Mouse (Mus musculus): ENCODE data around the gene Ahsa2. TPM values are rescaled to one million over a fixed set of nuclear protein-coding genes. Genes with fewer than 3 reads are reported as not detected.
"Not testable (repeated sequence)": the region's sequence is repeated elsewhere in the genome, so short reads cannot be mapped to it uniquely, and the experiment has no call there.

Gene Ahsa2
- polyA plus RNA-seq (2012; rRNA removed): 32.7 and 36.9 TPM in 2 replicates

DNA sequence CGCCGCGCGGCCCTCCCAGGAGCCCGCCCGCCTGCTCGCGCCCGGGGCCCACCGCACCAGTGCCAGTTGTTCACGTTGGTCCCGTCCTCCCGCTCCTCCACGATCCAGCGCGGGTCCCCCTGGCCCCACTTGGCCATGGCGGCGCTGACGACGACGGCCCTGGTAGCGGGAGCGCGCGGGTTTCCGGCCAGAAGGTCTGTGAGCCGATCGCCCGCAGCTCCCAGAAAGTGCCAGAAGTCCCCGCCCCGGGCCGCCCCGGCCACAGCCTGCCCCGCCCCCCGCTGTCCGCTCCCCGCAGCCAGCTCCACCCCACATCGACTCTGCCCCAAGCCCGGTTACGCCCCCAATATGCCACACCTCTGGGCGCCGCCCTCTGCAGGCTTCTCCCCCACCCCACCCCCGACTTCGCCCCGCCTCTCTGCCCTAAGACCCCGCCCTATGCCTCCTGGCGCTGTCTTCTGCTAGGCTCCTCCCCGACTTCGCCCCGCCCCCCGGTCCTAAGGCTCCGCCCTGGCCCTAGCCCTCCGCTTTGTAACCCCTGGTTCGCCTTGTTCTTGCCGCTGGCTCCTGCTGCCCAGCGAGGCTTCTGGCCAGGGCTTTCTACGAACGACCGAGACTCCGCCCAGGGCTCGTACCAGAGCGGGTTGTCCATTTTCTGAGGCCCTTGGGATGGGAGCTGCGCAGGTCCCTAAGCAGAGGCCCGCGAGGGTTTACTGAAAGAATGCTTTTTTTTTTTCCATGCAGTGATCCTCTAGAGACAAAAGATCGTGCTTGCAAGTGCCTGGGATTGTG lies at the start of gene Ahsa2:
Gene Ahsa2, minus strand, starts transcription at position 313 of the 792 bp plus-strand sequence.
- H3K4me1 ChIP-seq (ENCODE audit: control insufficient read depth, insufficient read depth, low read length): peaks cover 11% of the 10 kb centered on the region; the same call in 1 of the 2 replicates
- 1% methylated on average over 63 of the region's 66 CpGs for WGBS
- peak; percentile 91 to 93 for DNase-seq
- no peaks in the 10 kb centered on the region for H3K27me3 ChIP-seq (ENCODE audit: control insufficient read depth, insufficient read depth, low read length)
- peak within 1 kb of the TSS; percentile 55 for H3K4me3 ChIP-seq (replicated peaks; ENCODE audit: insufficient read depth, low read depth, low read length)
- TF ChIP-seq POLR2A (IDR thresholded peaks at IDR 0.05; ENCODE audit: borderline replicate concordance, insufficient read depth, low read length) (peak; percentile 42; the same call in 1 of the 2 replicates), CTCF (IDR thresholded peaks at IDR 0.05; ENCODE audit: borderline replicate concordance, insufficient read depth, low read depth, low read length) (no peak)
- peak within 1 kb of the TSS; percentile 69 for H3K27ac ChIP-seq (ENCODE audit: insufficient read depth, low read length)

DNA sequence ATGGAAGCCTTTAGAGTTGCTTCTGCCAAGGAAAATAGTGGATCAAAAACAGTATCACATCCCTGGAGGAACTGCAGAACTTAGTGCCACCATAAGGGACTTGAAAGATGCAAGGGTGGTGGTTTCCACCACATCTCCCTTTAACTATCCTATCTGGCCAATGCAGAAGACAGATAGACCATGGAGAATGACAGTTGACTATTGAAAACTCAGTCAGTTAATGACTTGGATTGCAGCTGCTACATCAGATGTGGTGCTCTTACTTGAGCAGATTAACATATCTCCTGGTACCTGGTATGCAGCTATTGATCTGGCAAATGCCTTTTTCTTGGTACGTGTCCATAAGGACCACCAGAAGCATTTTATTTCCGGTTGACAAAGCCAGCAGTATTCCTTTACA lies 39.6 kb upstream of the Ahsa2 start:
- no peak for DNase-seq
- WGBS: 86% methylated on average over 2 of the region's 2 CpGs
- H3K27ac ChIP-seq (ENCODE audit: insufficient read depth, low read length): no peak overlapping the region
- no peaks in the 10 kb centered on the region for H3K4me1 ChIP-seq (ENCODE audit: control insufficient read depth, insufficient read depth, low read length)
- H3K27me3 ChIP-seq (ENCODE audit: control insufficient read depth, insufficient read depth, low read length): no peaks in the 10 kb centered on the region
- TF ChIP-seq POLR2A (IDR thresholded peaks at IDR 0.05; ENCODE audit: borderline replicate concordance, insufficient read depth, low read length): no peak
- no peak for TF ChIP-seq CTCF (IDR thresholded peaks at IDR 0.05; ENCODE audit: borderline replicate concordance, insufficient read depth, low read depth, low read length)
- no peak overlapping the region for H3K4me3 ChIP-seq (replicated peaks; ENCODE audit: insufficient read depth, low read depth, low read length)

DNA sequence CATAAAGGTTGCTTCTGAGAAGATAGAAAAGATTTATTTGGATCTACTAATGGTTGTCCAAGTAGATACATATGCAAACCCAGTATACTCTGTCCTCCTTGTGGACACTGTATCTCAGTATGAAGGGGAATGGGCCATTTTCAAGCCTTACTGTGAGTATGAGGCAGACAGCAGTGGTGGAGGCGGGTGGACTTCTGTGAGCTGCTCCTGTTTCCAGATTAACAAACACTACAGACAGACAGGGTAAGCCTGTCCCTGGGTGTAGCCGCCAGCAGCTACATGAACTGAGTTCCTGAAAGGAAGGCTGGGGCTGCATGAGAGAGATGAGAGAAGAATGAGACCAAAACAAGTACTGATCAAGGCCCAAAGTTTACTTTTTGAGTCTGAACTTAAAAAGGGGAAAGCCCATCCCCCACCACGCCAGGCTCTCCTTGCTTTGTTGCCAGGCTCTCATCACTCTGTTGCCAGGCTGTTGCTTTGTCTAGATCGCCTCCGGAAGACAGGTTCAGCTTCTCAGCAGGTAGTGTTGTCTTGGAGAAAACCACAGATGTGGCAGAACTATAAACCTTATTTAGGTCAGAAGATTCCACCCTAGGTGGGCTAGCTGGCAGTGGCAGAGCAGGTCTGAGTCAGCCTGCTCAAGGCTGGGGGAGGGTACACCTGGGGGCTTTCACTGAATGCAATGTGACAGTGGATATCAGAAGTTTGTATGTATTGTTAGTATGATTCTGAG lies 22.8 kb upstream of the Ahsa2 start, which contains the start of gene 1700093K21Rik:
Gene 1700093K21Rik, minus strand, starts transcription at position 683 of the 733 bp plus-strand sequence.
- no peak for TF ChIP-seq POLR2A (IDR thresholded peaks at IDR 0.05; ENCODE audit: borderline replicate concordance, insufficient read depth, low read length)
- TF ChIP-seq CTCF (IDR thresholded peaks at IDR 0.05; ENCODE audit: borderline replicate concordance, insufficient read depth, low read depth, low read length): no peak
- 39% methylated on average over 5 of the region's 5 CpGs for WGBS
- DNase-seq: no peak

DNA sequence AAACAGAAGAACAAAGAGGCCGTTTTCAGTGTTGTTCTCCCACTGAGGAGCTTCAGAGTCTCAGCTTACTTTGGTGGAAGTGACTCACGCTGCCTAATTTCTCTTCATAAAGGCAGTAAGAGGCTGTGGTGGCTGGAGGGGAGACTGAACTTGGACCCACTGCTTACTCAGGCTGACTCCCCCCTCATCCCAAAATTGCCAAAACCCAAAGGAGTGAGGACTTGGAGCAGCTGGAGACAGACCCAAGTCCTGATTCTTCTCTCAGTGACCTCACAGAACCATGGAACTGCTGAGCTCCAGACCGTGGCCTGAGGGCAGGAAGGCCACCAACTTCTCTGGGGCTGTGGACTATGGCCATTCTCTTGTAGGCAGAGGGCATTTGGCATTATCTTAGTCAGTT lies 21.2 kb upstream of the Ahsa2 start:
- no peak for TF ChIP-seq POLR2A (IDR thresholded peaks at IDR 0.05; ENCODE audit: borderline replicate concordance, insufficient read depth, low read length)
- DNase-seq: no peak

More for the DNA sequence above, 22.8 kb upstream of the Ahsa2 start, which contains the start of gene 1700093K21Rik:
- Histone ChIP-seq H3K4me1 (ENCODE audit: control insufficient read depth, insufficient read depth, low read length) (no peaks in the 10 kb centered on the region), H3K4me3 (replicated peaks; ENCODE audit: insufficient read depth, low read depth, low read length) (no peak within 1 kb of the TSS), H3K27me3 (ENCODE audit: control insufficient read depth, insufficient read depth, low read length) (no peaks in the 10 kb centered on the region), H3K27ac (ENCODE audit: insufficient read depth, low read length) (no peak within 1 kb of the TSS)

DNA sequence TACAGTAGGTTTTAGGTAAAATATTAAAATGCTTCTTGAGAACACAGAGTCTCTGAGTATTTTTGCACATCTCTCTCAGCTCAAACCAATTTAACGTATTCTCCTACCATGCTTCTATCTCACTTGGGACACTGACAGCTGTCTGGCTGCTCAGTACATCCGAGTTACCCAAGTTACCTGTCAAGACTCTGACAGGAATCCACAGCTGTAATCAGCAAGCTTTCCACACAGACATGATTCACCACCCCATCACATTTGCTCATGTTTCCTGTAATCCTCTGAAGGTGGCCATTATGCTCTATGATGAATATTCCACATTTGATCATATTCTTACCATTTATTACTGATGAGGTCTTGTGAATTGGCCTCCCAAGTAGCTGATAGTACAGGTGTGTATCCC lies 17.5 kb upstream of the Ahsa2 start:
- 76% methylated on average over 2 of the region's 2 CpGs for WGBS
- H3K27ac ChIP-seq (ENCODE audit: insufficient read depth, low read length): no peak overlapping the region
- no peak for DNase-seq
- TF ChIP-seq CTCF (IDR thresholded peaks at IDR 0.05; ENCODE audit: borderline replicate concordance, insufficient read depth, low read depth, low read length) (no peak), POLR2A (IDR thresholded peaks at IDR 0.05; ENCODE audit: borderline replicate concordance, insufficient read depth, low read length) (no peak)
- no peaks in the 10 kb centered on the region for H3K27me3 ChIP-seq (ENCODE audit: control insufficient read depth, insufficient read depth, low read length)
- H3K4me3 ChIP-seq (replicated peaks; ENCODE audit: insufficient read depth, low read depth, low read length): no peak overlapping the region
- no peaks in the 10 kb centered on the region for H3K4me1 ChIP-seq (ENCODE audit: control insufficient read depth, insufficient read depth, low read length)

More for the DNA sequence above, 21.2 kb upstream of the Ahsa2 start:
- H3K4me1 ChIP-seq (ENCODE audit: control insufficient read depth, insufficient read depth, low read length): no peaks in the 10 kb centered on the region
- no peak overlapping the region for H3K27ac ChIP-seq (ENCODE audit: insufficient read depth, low read length)
- no peaks in the 10 kb centered on the region for H3K27me3 ChIP-seq (ENCODE audit: control insufficient read depth, insufficient read depth, low read length)
- 76% methylated on average over 3 of the region's 3 CpGs for WGBS
- no peak overlapping the region for H3K4me3 ChIP-seq (replicated peaks; ENCODE audit: insufficient read depth, low read depth, low read length)

DNA sequence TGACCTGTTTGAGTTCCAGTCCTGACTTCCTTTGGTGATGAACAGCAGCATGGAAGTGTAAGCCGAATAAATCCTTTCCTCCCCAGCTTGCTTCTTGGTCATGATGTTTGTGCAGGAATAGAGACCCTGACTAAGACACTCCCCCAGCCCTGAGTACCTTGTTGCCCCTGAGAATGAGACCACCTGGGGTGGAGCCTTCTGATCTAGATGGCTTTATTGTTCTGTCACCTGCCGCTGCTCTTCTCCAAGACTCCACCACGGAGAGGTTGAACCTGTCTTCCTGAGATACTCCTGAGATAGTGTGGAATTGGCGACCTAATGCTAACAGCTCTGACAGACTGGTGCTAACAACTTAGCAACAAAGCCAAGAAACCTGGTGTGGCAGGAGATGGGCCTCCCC lies 17.0 kb upstream of the Ahsa2 start:
- H3K27ac ChIP-seq (ENCODE audit: insufficient read depth, low read length); H3K27me3 ChIP-seq (ENCODE audit: control insufficient read depth, insufficient read depth, low read length); DNase-seq; H3K4me1 ChIP-seq (ENCODE audit: control insufficient read depth, insufficient read depth, low read length); H3K4me3 ChIP-seq (replicated peaks; ENCODE audit: insufficient read depth, low read depth, low read length): not testable (repeated sequence)
- WGBS: 78% methylated on average over 4 of the region's 4 CpGs

DNA sequence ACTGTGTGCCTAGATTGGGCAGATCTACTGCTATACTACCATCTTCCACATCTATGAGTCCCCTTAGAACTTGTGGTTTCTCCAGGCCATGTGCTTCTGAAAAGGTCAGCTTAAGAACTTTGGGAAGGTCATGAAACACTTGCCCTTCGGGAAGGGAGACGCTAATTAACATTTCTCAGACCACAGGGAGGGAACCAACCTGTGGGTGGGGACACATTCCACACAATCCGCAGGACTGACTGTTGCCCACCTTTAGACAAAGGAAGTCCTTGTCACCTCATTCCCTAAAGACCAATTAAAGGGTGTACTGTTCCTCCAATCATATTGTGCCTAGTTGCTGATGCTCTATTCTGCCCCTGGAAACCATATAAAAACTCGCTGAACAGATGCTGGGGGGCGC lies 7.0 kb upstream of the Ahsa2 start:
- not testable (repeated sequence) for DNase-seq
- WGBS: 83% methylated on average over 5 of the region's 5 CpGs

DNA sequence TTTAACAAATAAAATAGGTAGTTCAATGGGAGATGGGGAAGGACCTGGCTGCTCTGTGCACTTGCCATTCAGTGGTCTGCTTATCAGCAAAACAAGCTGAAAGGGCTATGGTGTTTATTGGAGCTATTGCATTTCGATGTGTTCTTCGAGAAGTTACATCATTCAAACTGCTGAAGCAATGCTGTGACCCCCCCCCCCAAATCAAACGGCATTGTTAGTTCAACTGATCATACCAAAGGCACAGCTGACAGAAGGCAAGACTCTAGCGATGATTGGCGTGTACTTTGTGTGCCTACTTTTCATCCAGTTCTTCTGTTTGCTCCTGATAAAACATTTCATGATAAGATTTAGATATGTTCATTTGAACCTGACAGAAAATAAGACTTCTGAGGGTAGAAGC lies 779 bp upstream of the Ahsa2 start:
- no peak for TF ChIP-seq CTCF (IDR thresholded peaks at IDR 0.05; ENCODE audit: borderline replicate concordance, insufficient read depth, low read depth, low read length)
- no peak for TF ChIP-seq POLR2A (IDR thresholded peaks at IDR 0.05; ENCODE audit: borderline replicate concordance, insufficient read depth, low read length)
- no peak overlapping the region for H3K27ac ChIP-seq (ENCODE audit: insufficient read depth, low read length)
- 46% methylated on average over 5 of the region's 5 CpGs for WGBS
- DNase-seq: no peak
- H3K4me1 ChIP-seq (ENCODE audit: control insufficient read depth, insufficient read depth, low read length): peaks cover 11% of the 10 kb centered on the region; the same call in 1 of the 2 replicates
- no peaks in the 10 kb centered on the region for H3K27me3 ChIP-seq (ENCODE audit: control insufficient read depth, insufficient read depth, low read length)
- H3K4me3 ChIP-seq (replicated peaks; ENCODE audit: insufficient read depth, low read depth, low read length): no peak overlapping the region

More for the DNA sequence above, 7.0 kb upstream of the Ahsa2 start:
- not testable (repeated sequence) for H3K4me1 ChIP-seq (ENCODE audit: control insufficient read depth, insufficient read depth, low read length); H3K4me3 ChIP-seq (replicated peaks; ENCODE audit: insufficient read depth, low read depth, low read length); H3K27me3 ChIP-seq (ENCODE audit: control insufficient read depth, insufficient read depth, low read length); H3K27ac ChIP-seq (ENCODE audit: insufficient read depth, low read length)

Data from cerebellum, adult 2 months (tissue).